Mouse (Mus musculus) ovary, postnatal 10 days (tissue): ENCODE data around the gene Arhgef33.

ENCODE experiments used
- DNase-seq: peaks from one replicate; pipeline ENCODE4 v3.0.0; 2022; ENCODE audit warnings: low spot score

Gene Arhgef33

DNA sequence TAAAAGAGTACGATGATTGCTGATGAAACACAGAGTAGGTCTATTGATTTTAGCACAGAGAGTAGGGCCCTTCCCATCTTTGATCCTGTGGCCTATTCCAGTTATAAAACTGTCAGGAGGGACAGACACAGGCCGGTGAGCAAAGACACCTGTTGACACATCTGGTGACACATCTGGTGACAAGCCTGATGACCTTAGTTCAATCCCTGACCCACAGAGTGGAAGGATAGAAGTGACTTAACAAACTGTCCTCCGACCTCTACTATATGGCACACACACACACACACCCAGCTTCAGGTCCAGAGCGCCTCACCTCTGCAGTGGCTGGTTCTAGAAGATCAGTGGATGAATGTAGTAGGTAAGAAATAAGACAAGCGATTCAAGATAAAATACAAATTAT, 139.3 kb downstream of the Arhgef33 start:
- DNase-seq: no peak
